Mouse (Mus musculus): ENCODE measurements around the gene Usp17lc. TPM values are rescaled to one million over a fixed set of nuclear protein-coding genes. Genes with fewer than 3 reads are reported as not detected.
"Not testable (repeated sequence)": the region's sequence is repeated elsewhere in the genome, so short reads cannot be mapped to it uniquely, and the experiment has no call there.

The Usp17lc gene
- not detected for total RNA-seq (2021)

DNA sequence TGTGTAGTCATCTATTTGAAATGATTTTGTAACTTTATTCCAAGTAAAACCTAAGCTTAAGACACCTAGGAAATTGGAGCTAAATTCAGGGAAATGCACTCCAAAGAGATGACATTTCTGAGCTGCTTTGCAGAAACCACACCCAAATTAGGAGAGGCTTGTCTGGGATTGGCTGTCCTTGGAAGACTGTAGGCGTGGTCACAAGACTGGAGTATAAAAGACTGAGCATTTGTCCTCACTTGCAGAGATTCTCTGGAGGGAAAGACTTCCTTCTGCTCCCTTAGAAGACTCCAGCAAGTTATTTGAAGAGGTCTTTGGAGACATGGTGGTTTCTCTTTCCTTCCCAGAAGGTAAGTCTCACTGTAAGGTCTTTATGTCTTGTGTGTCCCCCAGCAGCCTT, at the start of gene Usp17lc:
Gene Usp17lc, plus strand, starts transcription at position 301 of the 400 bp plus-strand sequence.
- DNase-seq; intact Hi-C loops (cut with DNase I): not testable (repeated sequence)

DNA sequence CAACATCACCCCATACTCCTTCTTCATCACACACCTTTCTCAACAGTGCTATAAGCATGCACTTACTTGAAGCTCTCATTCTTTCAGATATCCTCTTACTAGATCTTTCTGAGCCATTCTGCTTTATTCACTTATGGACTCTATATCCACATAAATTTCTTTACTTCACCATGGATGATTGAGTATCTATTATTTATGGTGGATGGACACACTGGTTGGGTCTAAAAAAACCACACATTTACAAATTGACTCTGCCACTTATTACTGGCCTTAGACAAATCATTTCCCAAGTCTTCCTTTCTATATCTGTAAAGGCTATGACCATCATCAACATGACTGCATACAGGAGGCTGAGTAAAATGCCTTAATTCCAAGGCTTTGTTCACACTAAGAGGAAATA, 28.8 kb upstream of the Usp17lc start, which contains the start of gene Olfr603:
Gene Olfr603, minus strand, starts transcription at position 101 of the 400 bp plus-strand sequence.
- DNase-seq, result no peak
- intact Hi-C loops (cut with DNase I), result no loop called here

DNA sequence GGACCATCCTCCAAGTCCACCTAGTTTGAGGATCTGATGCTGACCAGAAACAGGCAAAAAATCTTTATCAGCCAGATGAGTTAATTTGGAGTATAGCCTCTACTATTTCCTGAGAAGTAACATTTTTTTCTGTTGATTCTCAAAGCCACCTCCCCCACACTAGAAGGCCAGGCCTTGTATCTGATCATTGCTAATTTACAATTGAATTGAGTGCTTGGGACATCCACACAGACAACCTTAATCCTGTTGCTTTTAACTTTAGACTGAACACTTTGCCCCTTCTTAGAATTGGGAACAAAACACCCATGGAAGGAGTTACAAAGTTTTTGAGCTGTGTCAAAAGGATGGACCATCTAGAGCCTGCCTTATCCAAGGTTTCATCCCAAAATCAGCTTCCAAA, 17.1 kb upstream of the Usp17lc start:
- DNase-seq, result no peak
- intact Hi-C loops (cut with DNase I), result no loop called here

DNA sequence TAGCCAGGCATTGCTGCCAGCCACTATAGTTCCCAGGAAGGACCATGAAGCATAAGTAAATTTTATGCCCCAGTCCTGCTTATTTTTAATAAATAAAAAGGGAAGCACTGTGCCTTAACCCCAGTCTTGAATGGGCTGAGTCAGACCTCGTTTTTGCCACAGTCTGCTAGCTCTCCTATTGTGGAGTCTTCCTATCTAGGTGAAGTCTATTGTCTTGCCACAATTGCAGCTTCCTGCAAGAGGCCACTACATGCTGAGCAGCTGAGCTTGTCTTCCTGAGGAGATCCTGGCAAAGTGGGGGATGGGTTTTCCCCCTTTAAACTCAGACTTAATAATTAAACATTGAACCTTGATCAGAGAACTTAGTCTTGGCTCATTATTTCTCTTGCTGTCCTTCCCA, 15.9 kb upstream of the Usp17lc start:
- intact Hi-C loops (cut with DNase I), result no loop called here
- DNase-seq, result no peak

DNA sequence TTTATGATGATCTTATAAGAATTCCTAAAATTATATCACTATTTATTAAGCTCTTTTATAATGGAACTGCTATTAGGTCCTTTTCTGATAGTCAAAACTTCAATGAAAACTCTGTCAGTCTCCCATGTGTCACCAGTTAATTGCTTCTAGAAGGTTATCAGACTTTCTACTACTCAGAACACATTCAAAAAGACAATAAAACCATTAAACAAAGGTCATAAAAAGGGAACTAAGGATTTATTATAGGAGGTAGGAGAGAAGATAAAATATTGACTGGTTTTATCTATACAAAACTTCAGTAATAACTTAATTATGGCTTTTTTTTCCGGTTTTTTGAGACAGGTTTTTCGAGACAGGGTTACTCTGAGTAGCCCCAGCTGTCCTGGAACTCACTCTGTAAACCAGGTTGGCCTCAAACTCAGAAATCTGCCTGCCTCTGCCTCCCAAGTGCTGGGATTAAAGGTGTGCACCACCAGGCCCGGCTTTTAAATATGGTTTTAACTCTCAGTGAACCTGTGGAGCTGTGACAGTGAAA, 8.3 kb upstream of the Usp17lc start:
- DNase-seq; intact Hi-C loops (cut with DNase I): not testable (repeated sequence)

DNA sequence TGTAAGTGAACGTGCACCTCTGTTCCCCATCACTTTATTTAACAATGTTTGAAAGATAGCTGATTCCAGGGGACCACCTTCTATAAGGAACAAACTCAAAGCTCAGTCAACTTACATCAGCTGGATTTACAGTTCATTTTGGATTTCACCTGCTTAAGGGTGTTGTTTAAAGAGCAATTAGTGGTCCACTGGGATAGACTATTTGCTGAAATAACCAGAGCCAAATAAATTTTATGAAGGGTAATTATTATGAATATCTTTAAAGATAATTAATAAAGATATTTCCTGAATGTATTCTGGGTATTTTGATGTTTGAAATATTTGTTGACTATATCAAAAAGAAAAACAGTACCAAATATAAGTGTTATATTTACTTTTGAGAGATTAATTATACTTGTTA, 30.5 kb downstream of the Usp17lc start, which contains the start of gene Olfr605:
Gene Olfr605, minus strand, starts transcription at position 101 of the 400 bp plus-strand sequence.
- DNase-seq, result no peak
- intact Hi-C loops (cut with DNase I), result no loop called here

DNA sequence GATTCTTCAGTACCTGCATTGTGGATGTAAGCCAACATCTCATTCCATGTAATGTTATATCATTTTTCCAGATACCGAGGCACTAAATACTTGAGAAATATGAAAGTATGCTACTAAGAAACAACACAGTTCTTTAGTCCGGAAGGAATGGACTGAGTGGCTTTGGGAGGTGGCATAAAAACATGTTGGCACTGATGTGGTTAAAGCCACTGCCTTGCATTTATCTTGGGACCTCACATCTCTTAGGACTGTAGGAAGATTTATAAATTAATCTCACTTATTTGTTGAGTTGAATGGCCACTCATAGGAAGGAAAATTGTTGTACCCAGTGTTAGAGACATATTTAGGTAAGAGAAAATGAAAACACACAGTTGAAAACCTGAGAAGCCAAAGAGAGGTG, 33.9 kb downstream of the Usp17lc start, which contains the start of gene Olfr606:
Gene Olfr606, plus strand, starts transcription at position 301 of the 400 bp plus-strand sequence.
- no peak for DNase-seq
- intact Hi-C loops (cut with DNase I), result no loop called here

DNA sequence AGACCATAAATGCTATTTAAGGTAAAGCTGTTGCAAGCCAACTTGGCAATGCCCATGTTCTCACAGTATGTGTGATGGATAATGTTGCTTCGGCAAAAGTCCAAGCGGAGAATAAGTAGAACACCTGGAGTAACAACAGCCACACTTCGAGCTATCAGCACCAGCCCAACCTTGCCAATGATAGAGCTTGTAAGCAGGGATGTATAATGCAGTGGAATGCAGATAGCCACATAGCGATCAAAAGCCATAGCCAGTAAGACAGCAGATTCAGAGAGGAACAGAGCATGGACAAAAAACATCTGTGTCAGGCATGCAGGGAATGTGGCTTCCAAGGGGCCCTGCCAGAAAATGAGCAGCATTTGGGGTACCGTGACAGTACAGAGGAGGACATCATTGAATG, 45.7 kb downstream of the Usp17lc start:
- intact Hi-C loops (cut with DNase I), result no loop called here

More for the DNA sequence above, 45.7 kb downstream of the Usp17lc start:
- no peak for DNase-seq

Small RNA genes within 50 kb of the gene (microRNA-seq; reads per million reads assigned to microRNA genes)
- gene Gm25774 (ENCODE audit: borderline number of aligned reads in 2 of 2), result 0 reads per million in 2 experiments

Other genes starting within 250 kb of the Usp17lc start
- not detected for gene Olfr591, start 236.7 kb upstream of the Usp17lc start, total RNA-seq (2021)
- not detected for gene Olfr592, start 230.3 kb upstream of the Usp17lc start, total RNA-seq (2021)
- gene Olfr593, start 203.2 kb upstream of the Usp17lc start, total RNA-seq (2021), result not detected
- gene Olfr594, start 198.1 kb upstream of the Usp17lc start, total RNA-seq (2021), result not detected
- gene Usp17ld, start 162.6 kb upstream of the Usp17lc start, total RNA-seq (2021), result not detected
- gene Olfr596, start 109.4 kb upstream of the Usp17lc start, total RNA-seq (2021), result not detected
- not detected for gene Olfr597, start 98.8 kb upstream of the Usp17lc start, total RNA-seq (2021)
- not detected for gene Olfr598, start 91.5 kb upstream of the Usp17lc start, total RNA-seq (2021)
- gene Olfr599, start 79.2 kb upstream of the Usp17lc start, total RNA-seq (2021), result not detected
- gene Olfr600, start 65.4 kb upstream of the Usp17lc start, total RNA-seq (2021), result not detected
- gene Olfr601, start 52.4 kb upstream of the Usp17lc start, total RNA-seq (2021), result not detected
- not detected for gene Olfr603, start 28.9 kb upstream of the Usp17lc start, total RNA-seq (2021)
- gene Olfr605, start 30.4 kb downstream of the Usp17lc start, total RNA-seq (2021), result not detected
- not detected for gene Olfr606, start 34.0 kb downstream of the Usp17lc start, total RNA-seq (2021)
- gene Olfr607, start 49.1 kb downstream of the Usp17lc start, total RNA-seq (2021), result not detected
- gene Olfr608, start 54.8 kb downstream of the Usp17lc start, total RNA-seq (2021), result not detected
- not detected for gene Olfr609, start 83.0 kb downstream of the Usp17lc start, total RNA-seq (2021)
- not detected for gene Olfr610, start 97.0 kb downstream of the Usp17lc start, total RNA-seq (2021)
- not detected for gene Olfr611, start 105.8 kb downstream of the Usp17lc start, total RNA-seq (2021)
- not detected for gene Olfr612, start 127.6 kb downstream of the Usp17lc start, total RNA-seq (2021)
- not detected for gene Olfr613, start 133.0 kb downstream of the Usp17lc start, total RNA-seq (2021)
- gene Olfr615, start 141.0 kb downstream of the Usp17lc start, total RNA-seq (2021), result not detected
- not detected for gene Olfr616, start 154.1 kb downstream of the Usp17lc start, total RNA-seq (2021)
- not detected for gene Olfr617, start 158.0 kb downstream of the Usp17lc start, total RNA-seq (2021)
- not detected for gene Olfr618, start 175.0 kb downstream of the Usp17lc start, total RNA-seq (2021)
- gene Olfr619, start 185.5 kb downstream of the Usp17lc start, total RNA-seq (2021), result not detected
- not detected for gene Olfr620, start 197.5 kb downstream of the Usp17lc start, total RNA-seq (2021)
- gene Olfr622, start 227.6 kb downstream of the Usp17lc start, total RNA-seq (2021), result not detected
- not detected for gene Olfr623, start 248.6 kb downstream of the Usp17lc start, total RNA-seq (2021)

All from heart, postnatal 36 days (tissue).